Mouse (Mus musculus): ENCODE results near the gene Fat3. TPM values are rescaled to one million over a fixed set of nuclear protein-coding genes. Genes with fewer than 3 reads are reported as not detected.

The Fat3 gene
- polyA plus RNA-seq, 1 experiment from 2014 or later = 5.4 TPM

- no peak for ATAC-seq (ENCODE audit: low read depth)
- no peaks in the 10 kb centered on the region for H3K27me3 ChIP-seq (replicated peaks; ENCODE audit: control insufficient read depth, insufficient read depth, low read length)
- H3K27ac ChIP-seq (replicated peaks; ENCODE audit: low read depth, low read length) = no peak overlapping the region
- DNase-seq (ENCODE audit: low spot score) = no peak
- WGBS = 76% methylated on average over 5 of the region's 5 CpGs
- H3K9ac ChIP-seq (ENCODE audit: low read depth, low read length) = no peak overlapping the region
- no peaks in the 10 kb centered on the region for H3K4me1 ChIP-seq (ENCODE audit: control insufficient read depth, insufficient read depth, low read length)
- no peak overlapping the region for H3K4me2 ChIP-seq (ENCODE audit: low read depth, low read length)
- no peak overlapping the region for H3K4me3 ChIP-seq (ENCODE audit: low read depth, low read length)
- H3K36me3 ChIP-seq (ENCODE audit: control insufficient read depth, insufficient read depth, low read length) = no peaks in the 10 kb centered on the region
- no peaks in the 10 kb centered on the region for H3K9me3 ChIP-seq (ENCODE audit: control insufficient read depth, low read length)
Measured at GRCm38 (mm10) chr9:16007516-16007915, 493.6 kb downstream of the Fat3 start.

GRCm38 (mm10) chr9:16002991-16003390 lies 498.1 kb downstream of the Fat3 start:
- H3K4me3 ChIP-seq (ENCODE audit: low read depth, low read length) = no peak overlapping the region
- WGBS = 89% methylated on average over 1 of the region's 1 CpGs
- no peaks in the 10 kb centered on the region for H3K4me1 ChIP-seq (ENCODE audit: control insufficient read depth, insufficient read depth, low read length)
- ATAC-seq (ENCODE audit: low read depth) (no peak), DNase-seq (ENCODE audit: low spot score) (no peak)
- no peaks in the 10 kb centered on the region for H3K27me3 ChIP-seq (replicated peaks; ENCODE audit: control insufficient read depth, insufficient read depth, low read length)
- no peaks in the 10 kb centered on the region for H3K36me3 ChIP-seq (ENCODE audit: control insufficient read depth, insufficient read depth, low read length)
- no peak overlapping the region for H3K27ac ChIP-seq (replicated peaks; ENCODE audit: low read depth, low read length)
- H3K9me3 ChIP-seq (ENCODE audit: control insufficient read depth, low read length) = no peaks in the 10 kb centered on the region
- no peak overlapping the region for H3K4me2 ChIP-seq (ENCODE audit: low read depth, low read length)
- H3K9ac ChIP-seq (ENCODE audit: low read depth, low read length) = no peak overlapping the region

- ATAC-seq (ENCODE audit: low read depth) = no peak
Measured at GRCm38 (mm10) chr9:15994762-15995161, 506.3 kb downstream of the Fat3 start.

GRCm38 (mm10) chr9:15994177-15994576 lies 506.9 kb downstream of the Fat3 start:
- H3K36me3 ChIP-seq (ENCODE audit: control insufficient read depth, insufficient read depth, low read length) = no peaks in the 10 kb centered on the region
- no peaks in the 10 kb centered on the region for H3K9me3 ChIP-seq (ENCODE audit: control insufficient read depth, low read length)

More at GRCm38 (mm10) chr9:15994762-15995161, 506.3 kb downstream of the Fat3 start:
- Histone ChIP-seq H3K36me3 (ENCODE audit: control insufficient read depth, insufficient read depth, low read length) (no peaks in the 10 kb centered on the region), H3K27ac (replicated peaks; ENCODE audit: low read depth, low read length) (no peak overlapping the region), H3K4me2 (ENCODE audit: low read depth, low read length) (no peak overlapping the region), H3K27me3 (replicated peaks; ENCODE audit: control insufficient read depth, insufficient read depth, low read length) (no peaks in the 10 kb centered on the region), H3K9me3 (ENCODE audit: control insufficient read depth, low read length) (no peaks in the 10 kb centered on the region), H3K4me3 (ENCODE audit: low read depth, low read length) (no peak overlapping the region), H3K4me1 (ENCODE audit: control insufficient read depth, insufficient read depth, low read length) (no peaks in the 10 kb centered on the region), H3K9ac (ENCODE audit: low read depth, low read length) (no peak overlapping the region)
- WGBS = 79% methylated on average over 7 of the region's 7 CpGs
- no peak for DNase-seq (ENCODE audit: low spot score)

GRCm38 (mm10) chr9:15992158-15992846 lies 508.8 kb downstream of the Fat3 start:
- Histone ChIP-seq H3K9ac (ENCODE audit: low read depth, low read length) (no peak overlapping the region), H3K4me1 (ENCODE audit: control insufficient read depth, insufficient read depth, low read length) (no peaks in the 10 kb centered on the region), H3K27ac (replicated peaks; ENCODE audit: low read depth, low read length) (no peak overlapping the region), H3K4me3 (ENCODE audit: low read depth, low read length) (no peak overlapping the region), H3K27me3 (replicated peaks; ENCODE audit: control insufficient read depth, insufficient read depth, low read length) (no peaks in the 10 kb centered on the region), H3K36me3 (ENCODE audit: control insufficient read depth, insufficient read depth, low read length) (no peaks in the 10 kb centered on the region), H3K9me3 (ENCODE audit: control insufficient read depth, low read length) (no peaks in the 10 kb centered on the region), H3K4me2 (ENCODE audit: low read depth, low read length) (no peak overlapping the region)
- WGBS = 70% methylated on average over 7 of the region's 7 CpGs
- DNase-seq (ENCODE audit: low spot score) (no peak), ATAC-seq (ENCODE audit: low read depth) (no peak)

More at GRCm38 (mm10) chr9:15994177-15994576, 506.9 kb downstream of the Fat3 start:
- Histone ChIP-seq H3K27ac (replicated peaks; ENCODE audit: low read depth, low read length) (no peak overlapping the region), H3K9ac (ENCODE audit: low read depth, low read length) (no peak overlapping the region), H3K27me3 (replicated peaks; ENCODE audit: control insufficient read depth, insufficient read depth, low read length) (no peaks in the 10 kb centered on the region), H3K4me1 (ENCODE audit: control insufficient read depth, insufficient read depth, low read length) (no peaks in the 10 kb centered on the region), H3K4me3 (ENCODE audit: low read depth, low read length) (no peak overlapping the region), H3K4me2 (ENCODE audit: low read depth, low read length) (no peak overlapping the region)
- no peak for ATAC-seq (ENCODE audit: low read depth)
- DNase-seq (ENCODE audit: low spot score) = no peak
- 75% methylated on average over 4 of the region's 4 CpGs for WGBS

GRCm38 (mm10) chr9:15978317-15978716 lies 522.8 kb downstream of the Fat3 start:
- ATAC-seq (ENCODE audit: low read depth) = no peak
- Histone ChIP-seq H3K36me3 (ENCODE audit: control insufficient read depth, insufficient read depth, low read length) (no peaks in the 10 kb centered on the region), H3K27me3 (replicated peaks; ENCODE audit: control insufficient read depth, insufficient read depth, low read length) (no peaks in the 10 kb centered on the region), H3K27ac (replicated peaks; ENCODE audit: low read depth, low read length) (no peak overlapping the region), H3K4me1 (ENCODE audit: control insufficient read depth, insufficient read depth, low read length) (peaks cover 6% of the 10 kb centered on the region), H3K9me3 (ENCODE audit: control insufficient read depth, low read length) (no peaks in the 10 kb centered on the region), H3K4me2 (ENCODE audit: low read depth, low read length) (no peak overlapping the region), H3K9ac (ENCODE audit: low read depth, low read length) (no peak overlapping the region), H3K4me3 (ENCODE audit: low read depth, low read length) (no peak overlapping the region)
- WGBS = 84% methylated on average over 14 of the region's 14 CpGs
- DNase-seq (ENCODE audit: low spot score) = no peak

- Histone ChIP-seq H3K27me3 (replicated peaks; ENCODE audit: control insufficient read depth, insufficient read depth, low read length) (no peaks in the 10 kb centered on the region), H3K36me3 (ENCODE audit: control insufficient read depth, insufficient read depth, low read length) (no peaks in the 10 kb centered on the region), H3K27ac (replicated peaks; ENCODE audit: low read depth, low read length) (peak overlapping the region; percentile 28; the same call in 1 of the 2 replicates), H3K4me2 (ENCODE audit: low read depth, low read length) (no peak overlapping the region), H3K4me3 (ENCODE audit: low read depth, low read length) (no peak overlapping the region), H3K4me1 (ENCODE audit: control insufficient read depth, insufficient read depth, low read length) (peaks cover 6% of the 10 kb centered on the region), H3K9me3 (ENCODE audit: control insufficient read depth, low read length) (no peaks in the 10 kb centered on the region), H3K9ac (ENCODE audit: low read depth, low read length) (no peak overlapping the region)
- ATAC-seq (ENCODE audit: low read depth) = peak; percentile 70
- 35% methylated on average over 12 of the region's 12 CpGs for WGBS
- DNase-seq (ENCODE audit: low spot score) = peak; percentile 74
Measured at GRCm38 (mm10) chr9:15976959-15977663, 524.0 kb downstream of the Fat3 start.

- Histone ChIP-seq H3K4me3 (ENCODE audit: low read depth, low read length) (no peak overlapping the region), H3K36me3 (ENCODE audit: control insufficient read depth, insufficient read depth, low read length) (no peaks in the 10 kb centered on the region), H3K9me3 (ENCODE audit: control insufficient read depth, low read length) (no peaks in the 10 kb centered on the region), H3K4me1 (ENCODE audit: control insufficient read depth, insufficient read depth, low read length) (peaks cover 6% of the 10 kb centered on the region), H3K27me3 (replicated peaks; ENCODE audit: control insufficient read depth, insufficient read depth, low read length) (no peaks in the 10 kb centered on the region), H3K4me2 (ENCODE audit: low read depth, low read length) (no peak overlapping the region), H3K9ac (ENCODE audit: low read depth, low read length) (no peak overlapping the region), H3K27ac (replicated peaks; ENCODE audit: low read depth, low read length) (no peak overlapping the region)
- no peak for ATAC-seq (ENCODE audit: low read depth)
- DNase-seq (ENCODE audit: low spot score) = no peak
- WGBS = 88% methylated on average over 2 of the region's 2 CpGs
Measured at GRCm38 (mm10) chr9:15975999-15976398, 525.1 kb downstream of the Fat3 start.
